Mouse (Mus musculus): Measurements from ENCODE around the gene Gm45234.

Gene Gm45234

DNA sequence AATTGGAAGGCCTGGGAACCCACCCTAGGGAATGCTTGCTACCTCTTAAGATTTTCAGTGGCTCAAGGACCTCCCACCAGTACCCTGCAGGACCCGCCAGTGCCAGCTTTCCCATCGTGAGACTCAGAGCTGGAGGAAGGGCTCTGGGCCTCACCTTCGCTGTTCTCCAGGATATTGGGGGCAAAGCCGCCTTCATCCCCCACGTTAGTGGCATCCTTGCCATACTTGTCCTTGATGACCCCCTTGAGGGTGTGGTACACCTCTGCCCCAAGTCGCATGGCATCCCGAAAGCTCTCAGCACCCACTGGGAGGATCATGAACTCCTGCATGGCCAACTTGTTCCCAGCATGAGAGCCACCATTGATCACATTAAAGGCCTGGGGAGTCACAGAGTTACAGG is 10.1 kb upstream of the Gm45234 start:
- DNase-seq, result no peak

DNA sequence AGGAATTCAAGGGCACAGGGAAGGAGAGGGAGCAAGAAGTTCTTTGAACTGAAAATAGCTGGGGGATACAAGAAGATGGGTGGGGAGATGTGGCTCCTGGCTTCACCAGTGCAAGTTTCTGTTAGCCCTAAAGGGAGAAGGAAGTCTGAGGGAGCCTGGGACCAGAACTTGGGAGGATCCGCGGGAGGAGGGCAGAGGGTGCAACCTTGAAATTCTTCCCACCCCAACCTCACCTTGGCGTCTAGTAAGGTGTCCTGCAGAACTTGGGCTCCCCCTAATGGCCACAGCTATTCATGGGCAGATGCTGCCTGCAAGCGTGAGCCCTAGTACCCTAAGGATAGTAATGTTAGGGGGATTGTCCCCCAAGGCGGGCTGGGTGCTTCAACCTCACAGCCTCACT is 3.4 kb upstream of the Gm45234 start:
- DNase-seq, result peak; percentile 89 to 91

DNA sequence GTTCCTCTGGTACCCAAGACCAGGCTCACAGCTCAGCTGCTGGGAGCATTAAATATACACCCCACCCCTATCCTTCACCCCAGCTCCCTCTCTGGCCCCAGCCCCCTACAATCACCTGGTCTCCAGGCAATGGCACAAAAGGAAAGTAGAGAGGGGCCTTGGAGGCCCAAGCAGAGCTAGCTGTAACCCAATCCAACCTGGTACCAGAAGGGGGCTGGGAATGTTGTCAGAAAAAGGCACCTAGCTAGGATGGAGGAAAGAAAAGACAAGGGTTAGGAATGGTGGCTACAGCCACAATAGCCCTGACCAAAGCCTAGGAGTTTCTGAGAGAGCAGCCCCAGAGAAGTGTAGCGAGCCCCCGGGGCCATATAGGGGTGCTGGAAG is 3.0 kb upstream of the Gm45234 start:
- DNase-seq, result peak in 1 of 2 experiments; percentile 20

DNA sequence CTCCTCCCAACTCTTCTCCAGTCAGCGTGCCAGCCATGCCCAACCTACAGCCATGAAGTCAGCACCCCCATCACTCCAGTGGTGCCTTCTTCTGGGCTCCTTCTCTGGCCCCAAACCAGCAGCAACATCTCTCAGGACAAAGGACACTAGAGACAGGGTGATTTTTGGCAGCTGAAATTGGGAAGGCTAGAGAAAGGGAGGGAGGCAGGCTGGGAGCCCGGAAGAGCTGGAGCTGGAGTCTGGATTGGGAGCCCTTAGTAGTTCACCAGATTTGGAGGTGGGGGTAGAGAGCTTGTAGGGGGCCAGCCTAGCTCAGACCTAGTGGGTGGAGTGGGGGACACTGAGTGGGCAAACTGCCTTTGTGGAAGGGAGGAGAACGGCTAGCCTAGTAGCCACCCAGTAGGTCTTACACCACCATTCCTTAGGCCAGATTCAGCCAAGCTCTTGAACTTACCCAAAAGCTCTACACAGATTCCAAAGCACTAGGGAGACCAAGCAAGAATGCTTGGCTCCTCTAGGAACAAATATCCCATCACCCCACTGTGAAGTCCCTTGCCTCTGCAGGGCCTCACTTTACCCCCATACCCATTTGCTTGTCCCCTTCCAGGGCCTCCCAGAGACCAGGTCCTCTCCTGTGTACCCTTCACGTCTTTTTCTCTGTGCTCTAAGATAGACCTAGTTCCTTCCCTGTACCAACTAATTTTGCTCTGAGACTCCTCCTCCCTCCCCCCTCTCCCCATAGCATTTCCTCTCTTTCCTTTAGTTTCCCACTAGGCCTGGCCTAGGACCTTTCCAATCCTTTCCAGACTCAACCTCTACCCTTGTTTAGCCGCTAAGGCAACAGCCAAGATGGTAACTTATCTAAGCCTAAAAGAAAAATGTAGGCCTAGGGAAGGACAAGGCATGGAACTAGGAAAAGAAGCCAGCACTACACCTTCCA is 2.4 kb upstream of the Gm45234 start:
- DNase-seq, result peak; percentile 68 to 77

DNA sequence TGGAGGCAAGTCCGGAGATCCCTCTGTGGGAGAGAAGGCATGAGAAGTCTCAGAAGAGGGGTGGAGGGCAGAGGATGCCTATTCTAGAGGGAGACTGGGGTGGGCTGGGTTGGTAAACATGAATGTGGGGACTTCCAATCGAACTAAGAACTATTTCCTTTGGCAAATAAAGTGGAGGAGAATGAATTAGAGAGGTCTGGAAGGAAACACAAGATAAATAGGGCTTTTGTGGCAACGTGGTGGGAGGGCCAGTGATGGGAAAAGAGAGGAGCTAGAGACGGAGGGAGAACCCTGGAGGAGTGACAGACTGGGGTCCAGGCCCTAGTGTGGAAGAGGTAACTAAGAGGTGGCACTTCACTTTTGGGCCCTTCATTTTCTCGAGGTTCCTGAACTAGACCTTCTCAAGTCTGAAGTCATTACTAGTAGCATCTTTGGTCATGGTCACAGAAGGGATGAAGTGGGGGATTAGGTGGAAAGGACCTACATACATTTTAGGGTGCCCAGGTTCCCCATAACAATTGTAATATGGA is 1.6 kb upstream of the Gm45234 start:
- no peak for DNase-seq

DNA sequence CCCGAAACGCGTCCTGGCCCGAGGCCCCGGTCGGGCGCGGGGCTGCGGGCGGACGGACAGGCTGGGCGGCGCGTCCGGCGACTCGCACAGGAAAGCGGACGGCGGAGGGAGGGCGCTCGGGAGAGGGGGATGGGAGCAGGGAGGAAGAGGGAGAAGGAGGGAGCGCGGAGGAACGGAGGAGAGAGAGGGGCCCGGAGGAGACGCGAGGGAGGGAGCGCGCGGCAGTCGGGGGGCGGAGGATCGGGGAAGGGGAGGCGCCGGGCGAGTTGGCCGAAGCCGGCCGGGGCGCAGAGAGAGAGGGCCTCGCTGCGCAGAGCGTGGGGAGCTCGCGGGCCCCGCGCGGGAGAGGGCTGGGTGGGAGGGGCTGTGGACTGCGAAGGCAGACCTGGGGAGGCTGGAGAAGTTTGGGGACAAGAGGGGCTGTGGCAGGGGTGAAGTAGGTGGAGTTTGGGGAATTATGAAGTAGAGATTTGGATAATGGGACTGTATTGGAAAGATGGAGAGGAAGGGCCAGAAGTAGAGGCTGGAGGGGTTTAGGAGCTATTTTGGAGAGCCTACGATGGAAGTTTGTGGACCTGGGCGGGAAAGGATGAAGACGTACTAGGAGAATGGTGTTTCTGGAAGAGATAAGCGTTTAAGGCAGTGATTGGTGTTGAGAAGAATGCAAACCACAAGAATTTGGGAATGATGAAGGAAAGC is 980 bp upstream of the Gm45234 start:
- peak; percentile 89 to 93 for DNase-seq

DNA sequence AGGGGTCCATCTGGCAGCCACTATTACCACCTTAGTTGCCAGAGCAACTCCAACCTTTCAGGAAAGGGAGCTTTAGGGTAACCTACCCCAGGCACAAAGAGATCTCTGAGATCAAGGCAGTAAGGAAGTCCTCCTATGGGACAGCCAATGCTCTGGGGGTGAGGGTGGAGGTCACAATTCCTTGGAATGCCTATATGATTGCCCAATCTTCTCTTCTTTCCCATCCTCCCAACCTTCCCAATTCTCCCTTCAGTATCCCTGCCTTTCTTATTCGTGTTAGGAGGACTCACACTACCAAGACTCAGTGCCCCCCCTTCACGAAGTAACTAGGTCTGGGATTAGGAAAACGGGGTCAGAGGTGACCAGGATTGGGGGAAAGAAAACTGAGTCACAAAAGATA is 515 bp downstream of the Gm45234 start:
- no peak for DNase-seq

DNA sequence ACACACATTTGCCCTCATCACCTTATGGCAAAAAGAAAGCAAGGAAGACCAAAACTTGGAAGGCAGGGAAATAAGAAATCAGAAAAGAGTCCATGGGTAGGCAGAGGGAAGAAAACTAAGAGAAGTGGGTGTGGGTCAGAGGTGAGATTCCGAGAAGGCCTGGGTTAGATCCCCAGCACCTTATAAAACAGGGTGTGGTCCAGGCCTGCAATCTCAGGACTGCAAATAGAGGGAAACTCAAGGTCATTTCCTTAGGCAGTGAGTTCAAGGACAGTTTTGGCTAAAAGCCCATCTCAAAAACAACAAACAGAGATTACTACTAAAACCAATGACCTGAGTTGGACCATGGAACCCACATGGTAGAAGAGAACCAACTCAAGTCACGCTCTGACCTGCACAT is 2.0 kb downstream of the Gm45234 start:
- no peak for DNase-seq

DNA sequence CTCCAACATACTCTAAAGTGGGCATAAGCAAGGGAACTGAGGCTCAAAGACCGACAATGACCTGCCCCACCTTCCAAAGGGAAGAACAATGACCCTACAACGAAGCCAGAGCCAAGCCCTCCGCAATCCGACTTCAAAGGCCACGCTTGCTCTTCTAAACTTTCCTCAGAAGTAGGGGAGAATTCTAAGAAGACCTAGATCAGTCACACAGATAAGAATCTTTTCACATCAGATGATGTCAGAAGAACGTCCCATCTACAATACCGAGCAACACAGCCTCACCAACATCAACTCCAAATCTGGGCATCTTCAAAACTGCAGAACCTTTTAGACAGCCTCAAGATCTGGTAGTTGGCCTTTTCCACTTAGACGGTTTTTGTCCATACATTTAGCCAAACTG is 5.4 kb downstream of the Gm45234 start:
- no peak for DNase-seq

DNA sequence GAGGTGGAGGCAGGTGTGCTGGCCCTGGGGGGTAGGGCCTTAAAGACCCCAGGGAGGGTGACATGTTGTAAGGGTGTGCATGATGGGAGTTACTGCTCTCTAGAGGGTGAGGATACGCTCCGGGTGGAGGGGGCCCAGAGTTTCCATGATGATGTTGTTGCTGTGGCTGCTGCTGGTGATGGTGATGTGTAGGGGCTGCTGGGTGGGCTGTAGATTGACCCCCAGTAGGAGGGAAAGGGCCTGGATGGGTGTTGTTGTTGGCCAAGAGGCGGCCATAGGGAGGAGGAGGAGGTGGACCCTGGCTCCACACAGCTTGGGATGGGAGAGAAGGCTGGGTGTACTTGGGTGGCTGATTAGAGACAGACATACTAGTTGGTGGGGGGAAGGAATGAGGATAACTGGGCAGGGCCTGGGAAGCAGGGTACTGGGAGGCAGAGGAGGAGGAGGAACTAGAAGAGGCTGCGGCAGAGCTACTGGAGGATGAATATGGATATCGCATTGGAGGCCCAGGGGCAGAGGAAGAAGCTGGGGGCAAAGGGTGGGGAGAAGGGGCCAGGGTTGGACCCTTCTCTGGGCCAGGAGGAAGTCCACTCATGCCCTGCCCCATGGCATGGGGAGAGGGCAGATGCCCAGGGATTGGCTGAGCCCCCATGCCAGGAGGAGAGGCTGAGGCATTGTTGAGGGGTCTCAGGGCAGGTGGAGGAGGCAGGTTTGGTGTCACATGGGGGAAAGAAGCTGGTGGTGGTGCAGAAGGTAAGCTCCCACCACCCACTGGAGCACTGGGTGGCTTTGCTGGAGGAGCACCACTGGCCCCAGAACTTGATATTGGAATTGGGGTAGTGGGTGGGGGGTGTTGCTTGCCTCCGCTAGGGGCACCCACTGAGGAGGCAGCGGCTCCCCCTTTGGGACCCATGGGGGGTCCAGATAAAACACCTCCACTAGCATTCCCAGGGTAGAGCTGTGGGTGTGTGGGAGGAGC is 8.9 kb downstream of the Gm45234 start:
- DNase-seq, result no peak

DNA sequence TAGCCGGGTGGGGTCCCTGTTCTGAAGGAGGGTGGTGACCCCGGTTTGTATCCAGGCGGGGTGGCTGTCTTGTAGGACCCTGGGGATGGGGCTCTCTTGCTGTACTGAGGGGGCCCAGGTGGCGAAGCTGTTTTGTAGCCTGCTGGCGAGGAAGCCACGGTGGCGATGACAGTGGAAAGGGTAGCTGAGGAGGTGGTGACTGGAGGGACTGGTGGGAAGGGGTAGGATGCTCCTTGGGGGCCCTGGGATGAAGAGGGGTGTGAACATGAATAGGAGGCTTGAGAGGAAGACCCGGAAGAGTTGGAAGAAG is 9.6 kb downstream of the Gm45234 start:
- no peak for DNase-seq

DNA sequence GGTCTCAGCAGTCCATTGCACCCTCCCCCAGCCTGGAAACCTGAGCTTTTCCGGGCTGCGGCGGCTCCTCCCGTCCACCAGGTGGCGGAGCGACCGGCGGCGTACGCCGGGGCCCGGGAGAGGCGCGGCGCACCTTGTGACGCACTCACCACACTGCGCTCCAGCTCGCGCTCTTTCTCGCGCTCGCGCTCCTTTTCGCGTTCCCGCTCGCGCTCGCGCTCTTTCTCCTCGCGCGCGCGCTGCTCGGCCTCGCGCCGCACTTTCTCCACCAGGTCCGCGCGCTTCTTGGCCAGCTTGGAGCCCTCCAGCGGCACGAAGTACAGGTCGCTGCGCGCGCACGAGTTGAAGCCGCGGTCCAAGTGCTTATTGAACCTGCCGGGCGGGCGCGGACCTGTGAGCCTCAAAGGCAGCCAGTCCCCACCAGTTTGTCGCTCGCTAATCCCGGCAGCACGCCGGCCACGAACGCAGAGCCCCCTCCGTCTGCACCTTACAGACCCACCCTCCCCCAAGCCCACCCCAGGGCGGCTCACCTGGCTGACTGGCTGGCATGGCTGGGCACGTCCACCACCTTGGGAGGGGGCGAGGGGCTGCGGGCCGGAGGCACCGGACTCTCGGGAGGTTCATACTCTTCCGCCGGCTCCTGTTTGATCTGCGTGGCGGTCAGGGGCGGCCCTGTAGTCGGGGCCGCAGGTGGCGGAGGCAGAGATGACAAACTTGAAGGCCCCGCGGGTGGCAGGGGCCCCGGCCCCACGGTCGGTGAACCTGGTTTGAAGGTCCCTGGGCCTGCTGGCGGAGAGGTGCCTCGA is 10.1 kb downstream of the Gm45234 start:
- peak; percentile 94 to 96 for DNase-seq

DNA sequence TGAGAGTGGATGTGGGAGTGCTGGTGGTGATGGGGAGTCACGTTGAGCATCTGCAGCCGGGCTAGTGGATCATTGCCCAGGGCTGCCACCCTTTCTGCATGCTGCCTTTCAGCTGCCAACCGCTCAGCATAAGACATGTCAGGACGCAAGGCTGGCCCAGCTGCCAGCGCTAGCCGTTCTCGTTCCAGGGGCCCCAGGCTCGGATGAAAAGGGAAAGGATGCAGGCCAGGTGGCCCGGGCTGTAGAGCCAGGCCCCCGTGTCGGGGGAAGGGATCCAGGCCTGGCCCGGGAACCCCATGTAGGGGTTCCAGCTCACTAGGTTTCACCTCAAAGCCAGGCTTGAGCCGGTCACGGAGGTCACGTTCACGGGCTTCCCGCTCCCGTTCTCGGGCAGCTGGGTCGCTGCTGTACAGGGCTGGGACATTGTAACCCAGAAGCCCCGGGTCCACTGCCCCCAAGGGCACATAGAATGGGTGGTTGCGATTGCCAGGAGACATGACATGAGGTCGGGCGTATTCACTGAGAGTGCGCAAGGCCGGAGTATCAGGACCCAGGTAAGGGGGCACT is 11.0 kb downstream of the Gm45234 start:
- peak in 1 of 2 experiments; percentile 60 for DNase-seq

DNA sequence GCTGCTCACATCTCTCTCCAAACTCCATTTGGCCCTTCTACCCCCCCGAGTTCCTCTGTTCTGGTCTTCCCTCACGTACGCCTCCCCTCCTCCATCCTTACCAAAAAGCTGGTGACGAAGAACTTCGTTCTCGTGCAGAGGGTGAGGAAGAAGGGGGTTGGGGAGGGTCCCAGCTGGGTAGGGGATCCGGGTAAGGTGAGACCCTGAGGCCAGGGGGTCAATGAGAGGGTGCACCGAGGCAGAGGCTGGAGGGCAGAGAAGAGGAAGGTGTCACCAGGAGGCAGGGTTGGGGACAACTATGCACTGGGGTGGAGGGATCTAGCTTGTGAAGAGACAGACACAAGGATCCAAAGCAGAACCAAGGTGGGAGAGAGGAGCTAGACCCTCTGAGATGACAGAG is 12.2 kb downstream of the Gm45234 start:
- DNase-seq, result no peak

DNA sequence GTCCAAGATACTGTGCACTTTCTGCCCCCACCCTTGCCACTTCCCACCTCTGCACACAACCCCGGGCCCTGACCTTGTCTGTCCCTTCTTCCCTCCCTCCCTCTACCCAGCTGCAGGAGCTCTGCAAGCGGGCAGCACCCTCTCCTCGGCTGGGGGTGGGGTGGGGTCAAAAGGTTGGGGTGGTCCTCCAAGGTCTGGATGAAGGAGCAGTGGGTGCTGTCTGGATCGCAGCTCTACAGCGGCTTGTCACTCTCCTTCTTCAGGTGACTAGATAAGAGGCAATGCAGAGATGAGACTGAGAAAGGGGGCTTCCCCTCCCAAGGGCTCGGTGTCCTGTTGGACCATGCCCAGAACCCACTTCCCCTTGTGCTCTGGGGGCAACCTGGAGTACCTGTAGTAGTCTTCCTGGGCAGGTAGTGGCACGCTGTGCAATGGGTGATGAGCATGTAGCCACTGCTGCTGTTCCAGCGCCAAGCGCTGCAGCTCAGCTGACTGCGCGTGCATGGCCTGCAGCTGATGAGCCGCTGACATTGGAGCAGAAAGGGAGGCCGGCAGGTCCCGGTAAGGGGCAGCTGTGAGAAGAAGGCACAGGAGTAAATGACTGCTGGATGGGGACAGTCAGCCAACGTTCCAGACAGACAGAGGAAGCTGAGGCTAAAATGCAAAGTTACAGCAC is 12.8 kb downstream of the Gm45234 start:
- DNase-seq, result no peak

DNA sequence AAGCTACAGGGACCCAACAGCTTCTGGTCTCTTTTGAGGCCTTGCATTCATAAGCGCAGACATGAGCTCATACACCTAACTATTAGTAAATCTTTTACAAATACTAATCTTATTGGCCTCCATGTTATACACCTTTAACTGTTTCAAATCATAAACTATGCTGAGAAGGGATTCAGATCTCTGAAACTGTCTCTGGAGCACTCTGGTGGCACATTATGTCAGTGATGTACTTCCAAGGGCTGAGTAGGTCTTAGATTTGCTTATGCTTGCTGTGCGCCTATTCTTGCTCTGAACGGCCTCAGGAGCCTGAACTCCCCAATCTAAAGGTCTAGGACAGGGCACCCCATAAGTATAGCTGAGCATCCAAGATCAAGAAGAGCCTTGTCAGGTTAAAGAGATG is 14.0 kb downstream of the Gm45234 start:
- no peak for DNase-seq

DNA sequence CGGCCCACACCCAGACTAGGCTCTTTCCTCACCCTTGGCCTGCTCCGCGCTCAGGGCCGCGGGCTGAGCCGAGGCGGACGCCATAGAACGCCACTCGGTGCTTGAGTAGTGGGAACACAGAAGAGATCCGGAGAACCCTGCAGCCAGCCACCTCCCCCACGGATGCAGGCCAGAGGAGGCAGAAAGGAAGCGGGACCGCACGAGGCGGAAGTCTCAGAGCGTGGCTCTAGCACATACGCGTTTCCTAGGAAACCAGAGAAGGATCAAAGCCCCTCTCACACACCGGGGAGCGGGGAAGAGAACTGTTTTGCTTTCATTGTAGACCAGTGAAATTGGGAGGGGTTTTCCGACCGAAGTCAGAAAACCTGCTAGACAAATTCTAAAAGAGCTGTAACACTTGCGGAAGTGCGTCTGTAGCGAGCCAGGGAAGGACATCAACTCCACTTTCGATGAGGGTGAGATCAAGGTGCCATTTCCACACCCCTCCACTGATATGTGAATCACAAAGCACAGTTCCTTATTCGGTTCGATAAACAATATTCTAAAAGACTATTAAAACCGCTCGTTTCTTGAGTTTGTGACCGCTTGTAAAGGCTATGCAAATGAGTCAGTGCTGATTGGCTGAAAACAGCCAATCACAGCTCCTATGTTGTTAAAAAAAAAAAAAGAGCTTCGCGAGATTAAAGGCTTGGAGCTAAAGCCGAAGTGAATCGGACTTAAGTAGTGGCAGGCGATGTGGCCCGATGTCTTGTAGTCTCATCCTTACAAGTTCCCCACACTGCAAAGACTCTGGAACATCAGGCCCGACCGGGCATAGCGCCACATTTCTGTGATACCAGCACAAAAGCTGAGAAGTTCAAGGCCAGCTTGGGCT is 14.7 kb downstream of the Gm45234 start, which contains the start of gene Grcc10:
Grcc10 (minus strand) TSS at position 487 of the 874 bp plus-strand sequence.
- peak; percentile 88 to 94 for DNase-seq

DNA sequence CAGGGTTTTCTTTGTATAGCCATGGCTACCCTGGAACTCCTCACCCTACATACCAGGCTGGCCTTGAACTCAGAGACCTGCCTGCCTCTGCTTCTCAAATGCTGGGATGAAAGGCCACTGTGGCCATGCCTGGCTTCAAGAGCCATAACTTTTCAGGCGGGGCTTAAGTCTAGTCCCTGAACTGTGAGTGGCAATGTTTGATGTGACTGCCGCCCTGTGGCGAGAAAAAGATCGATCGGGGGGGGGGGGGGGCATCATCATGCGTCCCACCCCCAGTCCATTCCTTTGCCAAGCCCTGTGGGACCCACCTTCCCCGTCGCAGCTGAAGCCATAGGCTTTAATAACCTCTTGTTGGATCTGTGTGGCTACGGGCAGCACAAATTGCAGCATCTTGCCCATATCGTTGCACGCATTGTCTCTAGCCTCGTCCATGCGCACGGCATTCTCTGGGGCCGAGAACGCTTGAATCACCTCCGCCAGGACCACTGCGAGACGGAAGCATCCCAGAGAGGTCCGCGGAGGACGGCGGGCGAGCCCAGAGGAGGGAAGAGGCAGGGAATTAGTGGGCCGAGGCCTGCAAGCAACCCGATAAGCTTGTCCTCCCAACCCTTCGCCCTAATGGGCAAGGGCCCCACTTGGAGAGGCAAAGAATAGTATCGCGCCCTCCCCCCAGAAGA is 15.5 kb downstream of the Gm45234 start:
- no peak for DNase-seq

DNA sequence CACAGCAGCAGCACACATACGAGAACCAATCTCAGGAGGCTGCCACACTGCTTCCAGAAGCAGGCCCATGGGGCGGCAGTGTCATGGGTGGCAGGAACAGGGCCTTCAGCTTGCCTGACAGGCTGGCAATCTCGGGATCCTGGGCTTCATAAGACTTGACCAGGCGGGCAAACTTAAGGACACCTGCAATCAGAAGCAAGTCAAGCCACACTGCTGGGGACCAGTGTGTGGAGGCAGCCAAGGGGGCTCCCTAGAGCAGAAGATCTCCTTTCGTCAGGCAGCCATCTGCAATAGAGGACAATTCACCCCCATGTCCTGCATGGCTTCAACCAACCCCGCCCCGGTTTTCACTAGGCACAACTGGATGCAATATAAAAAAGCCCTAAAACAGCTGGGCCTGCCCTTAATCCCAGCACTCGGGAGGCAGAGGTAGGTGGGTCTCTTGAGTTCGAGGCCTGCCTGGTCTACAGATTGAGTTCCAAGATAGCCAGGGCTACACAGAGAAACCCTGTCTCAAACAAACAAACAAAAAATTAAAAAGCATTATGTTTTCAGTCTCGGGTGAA is 16.5 kb downstream of the Gm45234 start:
- no peak for DNase-seq
